Mouse (Mus musculus): Measurements from ENCODE around the gene Crim1. TPM values are rescaled to one million over a fixed set of nuclear protein-coding genes. Genes with fewer than 3 reads are reported as not detected.

The Crim1 gene
- polyA plus RNA-seq, 1 experiment from 2014 or later, result 3.6 TPM

- Histone ChIP-seq H3K27me3 (replicated peaks; ENCODE audit: control insufficient read depth, insufficient read depth, low read length) (no peaks in the 10 kb centered on the region), H3K4me1 (ENCODE audit: control insufficient read depth, insufficient read depth, low read length) (no peaks in the 10 kb centered on the region; the same call in 1 of the 2 replicates), H3K9ac (ENCODE audit: low read length) (no peak overlapping the region), H3K4me3 (ENCODE audit: low read depth, low read length) (no peak overlapping the region), H3K9me3 (replicated peaks; ENCODE audit: control insufficient read depth, low read length) (no peaks in the 10 kb centered on the region), H3K27ac (ENCODE audit: low read depth, low read length) (no peak overlapping the region), H3K36me3 (ENCODE audit: control insufficient read depth, insufficient read depth, low read length) (0 out of 2 replicates have a peak, but pooled peaks cover 14% of the 10 kb centered on the region), H3K4me2 (ENCODE audit: low read length) (no peak overlapping the region)
- 88% methylated on average over 12 of the region's 12 CpGs for WGBS
- DNase-seq (ENCODE audit: low spot score), result no peak
- no peak for ATAC-seq
Measured at GRCm38 (mm10) chr17:78351676-78352499, 151.8 kb downstream of the Crim1 start.

GRCm38 (mm10) chr17:78352500-78352855 is 152.4 kb downstream of the Crim1 start:
- no peaks in the 10 kb centered on the region for H3K27me3 ChIP-seq (replicated peaks; ENCODE audit: control insufficient read depth, insufficient read depth, low read length)
- no peak overlapping the region for H3K27ac ChIP-seq (ENCODE audit: low read depth, low read length)
- no peak for ATAC-seq
- no peak overlapping the region for H3K4me2 ChIP-seq (ENCODE audit: low read length)
- H3K36me3 ChIP-seq (ENCODE audit: control insufficient read depth, insufficient read depth, low read length), result 0 out of 2 replicates have a peak, but pooled peaks cover 11% of the 10 kb centered on the region
- WGBS, result 88% methylated on average over 3 of the region's 3 CpGs
- no peak for DNase-seq (ENCODE audit: low spot score)
- H3K9ac ChIP-seq (ENCODE audit: low read length), result no peak overlapping the region
- H3K4me3 ChIP-seq (ENCODE audit: low read depth, low read length), result no peak overlapping the region
- peaks cover 3% of the 10 kb centered on the region for H3K4me1 ChIP-seq (ENCODE audit: control insufficient read depth, insufficient read depth, low read length)
- no peaks in the 10 kb centered on the region for H3K9me3 ChIP-seq (replicated peaks; ENCODE audit: control insufficient read depth, low read length)

GRCm38 (mm10) chr17:78354411-78354810 is 154.4 kb downstream of the Crim1 start:
- H3K9me3 ChIP-seq (replicated peaks; ENCODE audit: control insufficient read depth, low read length), result no peaks in the 10 kb centered on the region
- 0 out of 2 replicates have a peak, but pooled peaks cover 11% of the 10 kb centered on the region for H3K36me3 ChIP-seq (ENCODE audit: control insufficient read depth, insufficient read depth, low read length)
- no peak for DNase-seq (ENCODE audit: low spot score)
- H3K9ac ChIP-seq (ENCODE audit: low read length), result no peak overlapping the region
- H3K4me3 ChIP-seq (ENCODE audit: low read depth, low read length), result no peak overlapping the region
- H3K4me2 ChIP-seq (ENCODE audit: low read length), result no peak overlapping the region
- WGBS, result 85% methylated on average over 2 of the region's 2 CpGs
- no peaks in the 10 kb centered on the region for H3K27me3 ChIP-seq (replicated peaks; ENCODE audit: control insufficient read depth, insufficient read depth, low read length)
- no peak for ATAC-seq
- peaks cover 4% of the 10 kb centered on the region for H3K4me1 ChIP-seq (ENCODE audit: control insufficient read depth, insufficient read depth, low read length)
- H3K27ac ChIP-seq (ENCODE audit: low read depth, low read length), result no peak overlapping the region; the same call in 1 of the 2 replicates

- 0 out of 2 replicates have a peak, but pooled peaks cover 11% of the 10 kb centered on the region for H3K36me3 ChIP-seq (ENCODE audit: control insufficient read depth, insufficient read depth, low read length)
- H3K9ac ChIP-seq (ENCODE audit: low read length), result no peak overlapping the region
- no peaks in the 10 kb centered on the region for H3K27me3 ChIP-seq (replicated peaks; ENCODE audit: control insufficient read depth, insufficient read depth, low read length)
- no peak overlapping the region for H3K4me3 ChIP-seq (ENCODE audit: low read depth, low read length)
- H3K9me3 ChIP-seq (replicated peaks; ENCODE audit: control insufficient read depth, low read length), result no peaks in the 10 kb centered on the region
- peaks cover 4% of the 10 kb centered on the region for H3K4me1 ChIP-seq (ENCODE audit: control insufficient read depth, insufficient read depth, low read length)
- no peak overlapping the region; the same call in 1 of the 2 replicates for H3K27ac ChIP-seq (ENCODE audit: low read depth, low read length)
- no peak overlapping the region for H3K4me2 ChIP-seq (ENCODE audit: low read length)
- no peak for DNase-seq (ENCODE audit: low spot score)
- WGBS, result 86% methylated on average over 12 of the region's 12 CpGs
- ATAC-seq, result no peak
Measured at GRCm38 (mm10) chr17:78354871-78355270, 154.8 kb downstream of the Crim1 start.

GRCm38 (mm10) chr17:78355611-78356010 is 155.6 kb downstream of the Crim1 start:
- Histone ChIP-seq H3K27me3 (replicated peaks; ENCODE audit: control insufficient read depth, insufficient read depth, low read length) (no peaks in the 10 kb centered on the region), H3K4me2 (ENCODE audit: low read length) (no peak overlapping the region), H3K4me1 (ENCODE audit: control insufficient read depth, insufficient read depth, low read length) (peaks cover 4% of the 10 kb centered on the region), H3K9ac (ENCODE audit: low read length) (no peak overlapping the region), H3K4me3 (ENCODE audit: low read depth, low read length) (no peak overlapping the region), H3K9me3 (replicated peaks; ENCODE audit: control insufficient read depth, low read length) (no peaks in the 10 kb centered on the region), H3K36me3 (ENCODE audit: control insufficient read depth, insufficient read depth, low read length) (0 out of 2 replicates have a peak, but pooled peaks cover 10% of the 10 kb centered on the region), H3K27ac (ENCODE audit: low read depth, low read length) (no peak overlapping the region)
- DNase-seq (ENCODE audit: low spot score) (no peak), ATAC-seq (no peak)
- 83% methylated on average over 8 of the region's 8 CpGs for WGBS

GRCm38 (mm10) chr17:78357753-78358152 is 157.7 kb downstream of the Crim1 start:
- Histone ChIP-seq H3K4me1 (ENCODE audit: control insufficient read depth, insufficient read depth, low read length) (peaks cover 4% of the 10 kb centered on the region), H3K9ac (ENCODE audit: low read length) (no peak overlapping the region), H3K36me3 (ENCODE audit: control insufficient read depth, insufficient read depth, low read length) (0 out of 2 replicates have a peak, but pooled peaks cover 6% of the 10 kb centered on the region), H3K4me2 (ENCODE audit: low read length) (no peak overlapping the region), H3K9me3 (replicated peaks; ENCODE audit: control insufficient read depth, low read length) (no peaks in the 10 kb centered on the region), H3K4me3 (ENCODE audit: low read depth, low read length) (no peak overlapping the region), H3K27ac (ENCODE audit: low read depth, low read length) (no peak overlapping the region; the same call in 1 of the 2 replicates), H3K27me3 (replicated peaks; ENCODE audit: control insufficient read depth, insufficient read depth, low read length) (no peaks in the 10 kb centered on the region)
- 17% methylated on average over 4 of the region's 4 CpGs for WGBS
- ATAC-seq, result peak; percentile 49; the same call in 1 of the 2 replicates
- peak; percentile 66 for DNase-seq (ENCODE audit: low spot score)

- H3K4me3 ChIP-seq (ENCODE audit: low read depth, low read length), result no peak overlapping the region
- peak; percentile 80 for ATAC-seq
- H3K36me3 ChIP-seq (ENCODE audit: control insufficient read depth, insufficient read depth, low read length), result 0 out of 2 replicates have a peak, but pooled peaks cover 6% of the 10 kb centered on the region
- peak overlapping the region; percentile 67; the same call in 1 of the 2 replicates for H3K27ac ChIP-seq (ENCODE audit: low read depth, low read length)
- H3K27me3 ChIP-seq (replicated peaks; ENCODE audit: control insufficient read depth, insufficient read depth, low read length), result no peaks in the 10 kb centered on the region
- no peaks in the 10 kb centered on the region for H3K9me3 ChIP-seq (replicated peaks; ENCODE audit: control insufficient read depth, low read length)
- H3K9ac ChIP-seq (ENCODE audit: low read length), result no peak overlapping the region
- WGBS, result 53% methylated on average over 7 of the region's 7 CpGs
- DNase-seq (ENCODE audit: low spot score), result peak; percentile 69
- H3K4me1 ChIP-seq (ENCODE audit: control insufficient read depth, insufficient read depth, low read length), result peaks cover 4% of the 10 kb centered on the region
- no peak overlapping the region for H3K4me2 ChIP-seq (ENCODE audit: low read length)
Measured at GRCm38 (mm10) chr17:78358251-78358726, 158.2 kb downstream of the Crim1 start.

- no peak overlapping the region for H3K4me3 ChIP-seq (ENCODE audit: low read depth, low read length)
- H3K9ac ChIP-seq (ENCODE audit: low read length), result no peak overlapping the region
- DNase-seq (ENCODE audit: low spot score) (no peak), ATAC-seq (no peak)
- no peaks in the 10 kb centered on the region for H3K36me3 ChIP-seq (ENCODE audit: control insufficient read depth, insufficient read depth, low read length)
- H3K27ac ChIP-seq (ENCODE audit: low read depth, low read length), result no peak overlapping the region
- H3K4me2 ChIP-seq (ENCODE audit: low read length), result no peak overlapping the region
- no peaks in the 10 kb centered on the region for H3K27me3 ChIP-seq (replicated peaks; ENCODE audit: control insufficient read depth, insufficient read depth, low read length)
- 85% methylated on average over 13 of the region's 13 CpGs for WGBS
- no peaks in the 10 kb centered on the region for H3K9me3 ChIP-seq (replicated peaks; ENCODE audit: control insufficient read depth, low read length)
- peaks cover 4% of the 10 kb centered on the region; the same call in 1 of the 2 replicates for H3K4me1 ChIP-seq (ENCODE audit: control insufficient read depth, insufficient read depth, low read length)
Measured at GRCm38 (mm10) chr17:78361939-78362728, 162.1 kb downstream of the Crim1 start.
